Mouse (Mus musculus): ENCODE results near the gene Hist1h2bb.

The Hist1h2bb gene

GRCm38 (mm10) chr13:23725213-23725612 lies 21.3 kb upstream of the Hist1h2bb start:
- DNase-seq (ENCODE audit: extremely low spot score, low read depth, low spot score): no peak

DNA sequence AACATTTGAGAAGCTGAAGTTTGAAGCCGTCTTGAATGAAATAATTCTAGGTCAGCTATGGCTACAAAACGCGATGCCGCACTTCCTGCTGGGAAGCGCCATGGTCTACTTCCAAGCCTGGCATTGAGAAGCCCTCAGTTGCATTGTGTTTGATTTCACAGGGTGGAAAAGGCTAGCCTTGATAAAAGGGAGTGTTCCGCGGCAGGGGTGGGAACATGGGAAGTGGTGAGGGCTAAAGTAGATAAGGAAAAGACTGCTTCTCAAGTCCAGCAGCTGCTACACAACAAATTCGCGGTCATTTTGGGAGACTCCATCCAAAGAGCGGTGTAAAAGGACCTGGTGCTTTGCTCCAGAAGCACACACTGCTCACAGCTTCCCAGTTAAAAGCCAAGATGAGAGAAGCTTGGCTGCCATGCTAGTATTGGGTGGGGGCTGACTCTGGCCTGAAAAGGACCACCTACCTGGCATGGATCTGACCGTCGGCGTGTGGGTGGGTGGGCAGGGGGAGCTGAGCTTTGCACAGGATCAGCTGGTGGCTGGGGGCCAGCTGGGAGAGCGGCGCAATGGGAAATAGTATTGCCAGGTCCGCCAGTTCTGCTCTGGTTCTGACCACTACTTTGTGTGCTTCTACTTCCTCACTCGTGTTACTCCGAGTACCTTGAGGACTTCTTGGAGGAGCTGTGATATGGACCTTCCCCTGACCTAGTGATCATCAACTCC lies 17.9 kb upstream of the Hist1h2bb start:
- DNase-seq (ENCODE audit: extremely low spot score, low read depth, low spot score): no peak

GRCm38 (mm10) chr13:23729192-23729525 lies 17.4 kb upstream of the Hist1h2bb start:
- no peak for DNase-seq (ENCODE audit: extremely low spot score, low read depth, low spot score)

GRCm38 (mm10) chr13:23729706-23730105 lies 16.8 kb upstream of the Hist1h2bb start:
- DNase-seq (ENCODE audit: extremely low spot score, low read depth, low spot score): no peak

DNA sequence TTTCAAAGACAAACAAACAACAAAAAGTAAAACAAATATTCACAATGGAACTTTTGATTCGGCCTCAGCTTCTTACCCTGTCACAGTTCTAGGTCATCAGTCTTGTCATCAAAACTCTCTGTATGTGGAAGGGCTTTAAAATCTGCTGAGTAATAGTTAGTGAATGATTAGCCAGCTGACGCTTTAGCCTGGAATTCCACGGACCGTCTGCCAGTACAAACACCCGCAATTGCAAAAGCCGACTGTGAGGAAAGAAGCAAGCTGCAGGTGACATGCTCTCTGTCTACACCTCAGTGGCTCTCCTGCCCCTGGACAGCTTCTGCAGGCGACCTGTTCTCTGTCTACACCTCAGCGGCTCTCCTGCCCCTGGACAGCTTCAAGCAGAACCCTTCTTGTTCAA lies 16.1 kb upstream of the Hist1h2bb start:
- DNase-seq (ENCODE audit: extremely low spot score, low read depth, low spot score): no peak

GRCm38 (mm10) chr13:23732156-23732804 lies 14.3 kb upstream of the Hist1h2bb start:
- no peak for DNase-seq (ENCODE audit: extremely low spot score, low read depth, low spot score)

DNA sequence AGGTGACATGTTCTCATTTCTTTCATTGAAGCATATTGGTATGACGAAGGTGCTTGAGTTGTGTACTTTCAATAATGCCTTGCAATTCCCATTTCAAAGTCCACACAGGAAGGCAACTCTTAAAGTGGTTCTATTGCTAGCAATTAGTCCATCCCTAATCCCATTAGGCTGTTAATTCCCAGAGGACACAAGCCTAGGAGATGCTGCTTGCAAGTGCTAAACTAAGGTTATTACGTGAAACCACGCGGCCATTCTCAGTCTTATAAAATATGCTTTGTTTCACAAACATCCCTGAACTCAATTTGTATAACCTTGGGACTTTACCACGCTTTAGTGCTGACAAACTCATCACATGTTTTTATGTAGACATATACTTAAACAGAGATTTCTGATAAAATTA lies 9.4 kb upstream of the Hist1h2bb start:
- DNase-seq (ENCODE audit: extremely low spot score, low read depth, low spot score): no peak

GRCm38 (mm10) chr13:23738041-23738440 lies 8.5 kb upstream of the Hist1h2bb start:
- DNase-seq (ENCODE audit: extremely low spot score, low read depth, low spot score): no peak

DNA sequence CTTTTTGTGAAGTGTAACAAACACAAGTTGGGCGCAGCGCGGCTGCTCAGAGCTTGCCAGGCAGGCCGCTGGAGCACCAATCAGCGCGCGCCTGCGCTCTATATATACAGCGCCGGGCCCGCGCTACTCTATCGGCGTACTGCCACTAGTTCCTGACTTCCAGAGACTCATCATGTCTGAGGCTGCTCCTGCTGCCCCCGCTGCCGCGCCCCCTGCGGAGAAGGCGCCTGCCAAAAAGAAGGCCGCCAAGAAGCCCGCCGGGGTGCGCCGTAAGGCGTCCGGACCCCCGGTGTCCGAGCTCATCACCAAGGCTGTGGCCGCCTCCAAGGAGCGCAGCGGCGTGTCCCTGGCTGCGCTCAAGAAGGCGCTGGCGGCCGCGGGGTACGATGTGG lies 7.9 kb upstream of the Hist1h2bb start, which contains the start of gene Hist1h1c:
Gene Hist1h1c, plus strand, starts transcription at position 132 of the 392 bp plus-strand sequence.
- DNase-seq (ENCODE audit: extremely low spot score, low read depth, low spot score): no peak

DNA sequence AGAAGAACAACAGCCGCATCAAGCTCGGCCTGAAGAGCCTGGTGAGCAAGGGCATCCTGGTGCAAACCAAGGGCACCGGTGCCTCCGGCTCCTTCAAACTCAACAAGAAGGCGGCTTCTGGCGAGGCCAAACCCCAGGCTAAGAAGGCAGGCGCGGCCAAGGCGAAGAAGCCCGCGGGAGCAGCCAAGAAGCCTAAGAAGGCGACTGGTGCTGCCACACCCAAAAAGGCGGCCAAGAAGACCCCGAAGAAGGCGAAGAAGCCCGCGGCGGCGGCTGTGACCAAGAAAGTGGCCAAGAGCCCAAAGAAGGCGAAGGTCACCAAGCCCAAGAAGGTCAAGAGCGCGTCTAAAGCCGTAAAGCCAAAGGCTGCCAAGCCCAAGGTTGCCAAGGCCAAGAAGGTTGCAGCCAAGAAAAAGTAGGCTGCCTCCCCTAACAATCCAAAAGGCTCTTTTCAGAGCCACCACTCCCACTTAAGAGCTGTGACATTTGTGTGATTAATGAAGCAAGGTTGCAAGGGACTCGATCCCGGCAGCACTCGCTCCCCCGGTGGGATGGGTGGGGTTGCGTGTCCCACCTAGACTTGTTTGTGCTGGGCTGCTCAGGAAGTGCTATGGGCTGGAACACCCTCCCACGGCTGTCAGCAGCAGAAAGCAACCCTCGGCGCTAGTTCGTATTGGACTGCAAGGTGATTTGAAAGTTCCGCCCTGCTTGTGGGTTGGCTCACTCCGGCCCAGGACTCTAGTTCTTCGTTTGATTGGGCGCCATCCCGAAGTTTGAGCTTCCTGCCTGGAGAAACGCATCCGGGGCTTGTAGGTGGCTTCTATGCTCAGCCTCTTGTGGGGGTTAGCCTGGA lies 7.2 kb upstream of the Hist1h2bb start:
- peak; percentile 90 for DNase-seq (ENCODE audit: extremely low spot score, low read depth, low spot score)

- DNase-seq (ENCODE audit: extremely low spot score, low read depth, low spot score): peak; percentile 77
Observed at GRCm38 (mm10) chr13:23739922-23740252, 6.6 kb upstream of the Hist1h2bb start.

DNA sequence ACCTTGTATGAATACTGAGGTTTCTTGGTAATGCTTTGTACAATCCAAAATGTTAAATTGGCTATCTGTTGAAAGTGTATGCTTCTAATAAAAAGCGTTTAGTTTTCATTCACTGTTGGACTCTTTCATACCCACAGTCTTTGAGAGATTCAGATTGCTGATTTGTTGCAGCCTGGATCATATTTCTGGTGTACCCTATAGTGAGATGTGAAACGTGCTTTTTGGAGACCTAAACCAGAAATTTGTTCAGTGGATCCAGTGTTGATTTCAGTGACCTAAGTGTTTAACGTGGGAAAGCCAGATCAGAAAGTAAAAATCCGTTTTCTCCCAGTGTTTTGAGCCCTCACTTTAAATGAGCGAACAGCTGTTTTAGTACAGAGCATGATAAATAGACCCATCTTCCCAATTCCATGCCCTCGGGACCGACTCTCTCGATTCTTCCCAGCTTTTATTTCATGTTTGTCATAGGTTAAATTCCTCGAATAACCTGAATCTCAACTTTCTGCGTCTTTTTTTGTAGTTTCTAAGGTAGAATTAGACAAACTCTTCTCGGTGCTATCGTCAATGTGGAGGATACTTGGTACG lies 6.2 kb upstream of the Hist1h2bb start:
- no peak for DNase-seq (ENCODE audit: extremely low spot score, low read depth, low spot score)

DNA sequence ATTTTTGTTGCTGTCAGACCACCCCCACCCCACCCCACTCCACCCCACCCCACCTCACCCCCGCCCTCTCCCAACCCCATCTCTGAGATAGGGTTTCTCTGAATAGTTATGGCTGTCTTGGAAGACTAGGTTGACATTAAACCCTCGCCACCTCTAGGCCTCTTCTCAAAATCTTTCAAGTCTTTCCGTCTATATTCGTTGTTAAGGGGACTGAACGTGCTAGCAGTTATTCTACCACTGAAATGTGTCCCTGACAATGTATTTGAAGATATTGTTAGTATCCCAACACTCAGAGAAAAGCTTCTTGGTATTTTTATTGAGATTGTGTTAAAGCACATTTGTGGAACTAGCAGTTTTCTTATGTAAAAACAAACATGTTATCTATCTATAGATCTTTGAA lies 5.6 kb upstream of the Hist1h2bb start:
- no peak for DNase-seq (ENCODE audit: extremely low spot score, low read depth, low spot score)

- DNase-seq (ENCODE audit: extremely low spot score, low read depth, low spot score): no peak
Observed at GRCm38 (mm10) chr13:23742007-23742406, 4.5 kb upstream of the Hist1h2bb start.

GRCm38 (mm10) chr13:23743215-23743614 lies 3.3 kb upstream of the Hist1h2bb start:
- no peak for DNase-seq (ENCODE audit: extremely low spot score, low read depth, low spot score)

DNA sequence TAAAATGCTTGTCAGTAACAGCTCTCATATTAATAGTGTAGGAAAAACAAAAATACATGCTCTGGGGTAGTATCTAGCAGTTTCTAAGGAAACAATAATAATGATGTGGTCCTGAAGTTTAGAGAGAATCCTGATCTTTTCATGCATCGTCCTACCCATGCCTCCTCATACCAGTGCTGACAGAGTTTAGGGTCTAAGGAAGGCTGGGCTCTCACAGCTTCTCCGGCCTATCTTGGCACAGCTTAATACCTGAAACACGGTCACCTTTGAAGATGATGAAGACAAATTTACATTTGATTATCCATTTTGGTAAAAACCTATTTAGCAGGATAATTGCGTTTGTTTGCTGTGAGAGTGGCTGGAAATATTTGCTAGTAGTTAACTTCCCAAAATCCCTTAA lies 2.6 kb upstream of the Hist1h2bb start:
- DNase-seq (ENCODE audit: extremely low spot score, low read depth, low spot score): no peak

- peak; percentile 68 for DNase-seq (ENCODE audit: extremely low spot score, low read depth, low spot score)
Observed at GRCm38 (mm10) chr13:23744421-23745380, 1.8 kb upstream of the Hist1h2bb start.

GRCm38 (mm10) chr13:23745381-23746161 lies 963 bp upstream of the Hist1h2bb start, which contains the start of gene Hist1h3c:
Gene Hist1h3c, minus strand, starts transcription at chr13:23745602.
- DNase-seq (ENCODE audit: extremely low spot score, low read depth, low spot score): peak; percentile 91

GRCm38 (mm10) chr13:23747081-23747891 lies 752 bp downstream of the Hist1h2bb start:
- DNase-seq (ENCODE audit: extremely low spot score, low read depth, low spot score): peak; percentile 62
